Mouse (Mus musculus) activated CD4-positive, CD25-positive, alpha-beta regulatory T cell, adult 4 months (primary cell): Measurements from ENCODE around the gene Dcst2. TPM values are rescaled to one million over a fixed set of nuclear protein-coding genes. Genes with fewer than 3 reads are reported as not detected.

Experiments used
- ATAC-seq: one replicate; pipeline ENCODE4 v1.8.0; 2017
- polyA plus RNA-seq, 2 experiments: library from polyadenylated mRNA; unstranded; fragments of 100-300 nt; shearing (Covaris generic); gene quantifications; one replicate each; pipeline ENCODE4 v1.2.1; 2017

The Dcst2 gene
- under 1 TPM in 1 of 2 experiments, not detected in 1; 0.15 TPM for polyA plus RNA-seq

DNA sequence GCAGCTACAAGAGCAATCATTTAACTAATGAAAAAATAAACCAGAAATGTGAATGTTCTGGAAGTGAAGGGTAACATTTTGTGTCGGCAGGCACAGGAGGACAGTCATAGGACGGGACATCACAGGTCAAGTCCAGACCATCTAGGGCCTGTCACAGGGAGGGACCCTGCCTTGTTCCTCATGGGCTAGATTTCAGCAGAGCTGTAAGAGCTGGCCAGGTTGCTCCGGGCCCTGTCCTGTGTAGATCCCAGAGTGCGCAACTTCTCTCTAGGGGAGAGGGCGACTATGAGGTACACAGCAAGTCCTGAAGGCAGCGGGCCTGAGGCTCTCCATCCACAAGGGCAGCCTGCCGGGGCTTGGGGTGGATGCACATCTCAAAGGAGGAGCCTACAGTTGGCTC, at the start of gene Dcst2:
TSS of gene Dcst2 (plus strand) at position 301 of the 400 bp plus-strand sequence.
- no peak for ATAC-seq

GRCm38 (mm10) chr3:89314340-89314739, 47.4 kb upstream of the Dcst2 start:
- no peak for ATAC-seq

DNA sequence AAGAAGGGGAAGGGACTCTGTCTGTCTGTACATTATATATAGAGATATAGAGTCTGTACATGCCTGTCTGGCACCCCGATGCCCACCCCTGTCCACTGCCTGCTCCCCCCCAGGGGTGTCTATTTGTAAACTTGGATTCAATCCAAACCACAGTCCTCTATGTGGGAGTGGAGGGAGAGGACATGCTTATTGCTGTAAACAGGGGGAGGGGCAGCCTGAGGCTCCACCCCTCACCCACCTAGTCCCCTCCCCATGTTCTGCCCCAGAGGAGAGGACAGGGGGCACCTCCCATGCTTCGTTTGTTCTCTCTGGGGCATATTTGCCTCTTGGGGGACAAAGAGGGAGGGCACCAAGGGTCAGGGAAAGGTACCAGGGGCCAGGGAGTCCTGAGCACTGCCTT, 47.0 kb upstream of the Dcst2 start:
- no peak for ATAC-seq

DNA sequence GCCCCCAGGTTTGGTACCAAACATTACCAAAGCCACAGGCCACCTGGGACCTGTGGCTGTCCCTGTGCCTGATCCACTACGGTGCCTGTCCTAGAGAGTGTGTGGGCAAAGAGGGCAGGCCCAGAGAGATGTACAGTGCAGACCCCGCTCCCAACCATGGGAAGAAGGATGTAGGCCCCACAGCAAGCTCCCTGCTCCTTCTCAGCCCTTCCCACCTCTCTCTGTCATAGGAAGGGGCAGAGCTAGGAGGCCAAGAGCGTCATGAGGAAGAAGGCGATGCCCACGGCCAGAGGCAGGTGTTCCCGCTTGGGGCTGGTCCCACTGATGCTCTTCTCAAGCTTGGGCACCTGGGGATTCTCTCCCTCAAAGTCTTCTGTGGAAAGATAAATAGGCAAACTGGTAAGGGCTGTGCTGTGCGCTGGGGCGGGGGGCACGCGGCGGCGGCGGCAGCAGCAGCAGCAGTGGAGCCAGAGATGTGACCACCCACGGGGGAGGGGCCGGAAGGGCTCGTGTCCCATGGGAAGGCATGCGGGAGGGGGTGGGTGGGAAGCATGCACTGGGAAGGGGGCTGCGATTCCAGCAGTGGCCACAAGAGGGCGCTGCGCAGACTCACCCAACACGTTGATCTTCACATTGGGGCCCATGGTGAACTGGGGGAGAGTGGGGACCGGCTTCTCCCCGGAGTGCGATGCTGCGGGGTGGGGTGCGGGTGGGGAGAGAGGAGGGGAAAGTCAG, 46.4 kb upstream of the Dcst2 start:
- no peak for ATAC-seq

GRCm38 (mm10) chr3:89315930-89316831, 45.6 kb upstream of the Dcst2 start:
- no peak for ATAC-seq

GRCm38 (mm10) chr3:89316833-89317232, 44.9 kb upstream of the Dcst2 start:
- ATAC-seq, result peak; percentile 50

GRCm38 (mm10) chr3:89317246-89317645, 44.5 kb upstream of the Dcst2 start:
- no peak for ATAC-seq

GRCm38 (mm10) chr3:89318316-89318715, 43.5 kb upstream of the Dcst2 start:
- no peak for ATAC-seq

- no peak for ATAC-seq
Observed at GRCm38 (mm10) chr3:89318971-89319590, 42.7 kb upstream of the Dcst2 start.

DNA sequence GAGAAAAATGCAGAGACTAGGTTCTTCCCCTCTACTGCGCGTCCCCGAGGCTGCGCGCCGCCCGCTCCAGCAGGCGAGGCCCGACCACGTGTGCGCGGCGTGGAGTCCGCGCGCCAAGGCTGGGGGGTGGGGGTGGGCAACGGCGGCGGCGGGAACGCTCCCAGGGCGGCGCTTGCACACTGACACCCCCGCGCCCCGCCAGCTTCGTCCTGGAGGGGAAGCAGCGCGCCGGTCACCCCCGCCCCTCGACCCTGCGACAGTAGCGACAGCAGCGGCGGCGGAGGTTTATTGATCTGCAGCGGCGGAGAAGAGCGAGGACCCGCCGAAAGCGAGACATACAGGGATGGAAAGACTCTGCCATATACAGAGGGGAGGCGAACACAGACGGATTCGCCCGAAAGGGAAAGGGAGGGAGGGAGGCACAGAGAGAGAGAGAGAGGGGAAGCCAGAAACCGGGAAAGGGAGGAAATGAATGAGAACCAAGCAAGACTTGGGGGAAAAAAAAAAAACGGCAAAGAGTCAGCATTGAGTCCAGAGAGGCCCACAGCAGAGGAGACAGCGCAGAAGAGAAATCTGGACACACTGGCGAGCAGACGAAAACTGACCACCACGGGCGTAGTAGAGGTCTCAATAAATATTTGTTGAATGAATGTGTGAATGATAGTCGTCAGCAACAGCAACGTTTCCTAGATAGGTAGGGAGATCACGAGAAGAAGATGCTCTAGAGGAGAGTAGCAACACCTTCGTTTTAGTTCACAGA, 42.0 kb upstream of the Dcst2 start:
- ATAC-seq, result no peak

DNA sequence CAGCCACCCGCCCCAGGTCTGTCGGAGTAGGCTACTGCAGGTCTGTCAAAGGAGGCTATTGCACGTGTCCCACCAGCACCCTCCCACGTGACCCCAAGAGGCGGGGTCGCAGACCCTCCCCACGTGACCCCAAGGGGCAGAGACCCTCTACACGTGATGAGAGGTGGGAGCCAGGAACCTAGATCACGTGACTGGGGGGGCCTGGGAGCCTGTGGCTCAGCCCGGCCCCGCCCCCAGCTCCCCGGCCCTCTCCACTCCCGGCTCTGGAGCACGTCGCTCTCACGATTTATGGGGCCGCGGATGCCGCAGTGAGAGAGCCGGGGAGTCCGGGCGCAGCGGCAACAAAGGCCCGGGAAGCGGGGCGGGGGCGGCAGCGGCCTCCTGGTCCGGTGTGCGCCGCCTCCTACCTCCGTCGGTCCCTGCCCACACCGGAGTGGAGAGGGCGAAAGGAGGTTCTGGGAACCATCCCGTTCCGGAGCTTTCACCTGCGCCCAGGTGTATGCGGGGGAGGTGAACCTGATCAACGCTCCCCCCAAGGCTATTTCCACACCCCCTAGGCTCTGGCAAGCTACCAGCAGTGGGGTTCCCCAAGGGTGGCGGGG, 41.1 kb upstream of the Dcst2 start:
- ATAC-seq, result peak; percentile 30

DNA sequence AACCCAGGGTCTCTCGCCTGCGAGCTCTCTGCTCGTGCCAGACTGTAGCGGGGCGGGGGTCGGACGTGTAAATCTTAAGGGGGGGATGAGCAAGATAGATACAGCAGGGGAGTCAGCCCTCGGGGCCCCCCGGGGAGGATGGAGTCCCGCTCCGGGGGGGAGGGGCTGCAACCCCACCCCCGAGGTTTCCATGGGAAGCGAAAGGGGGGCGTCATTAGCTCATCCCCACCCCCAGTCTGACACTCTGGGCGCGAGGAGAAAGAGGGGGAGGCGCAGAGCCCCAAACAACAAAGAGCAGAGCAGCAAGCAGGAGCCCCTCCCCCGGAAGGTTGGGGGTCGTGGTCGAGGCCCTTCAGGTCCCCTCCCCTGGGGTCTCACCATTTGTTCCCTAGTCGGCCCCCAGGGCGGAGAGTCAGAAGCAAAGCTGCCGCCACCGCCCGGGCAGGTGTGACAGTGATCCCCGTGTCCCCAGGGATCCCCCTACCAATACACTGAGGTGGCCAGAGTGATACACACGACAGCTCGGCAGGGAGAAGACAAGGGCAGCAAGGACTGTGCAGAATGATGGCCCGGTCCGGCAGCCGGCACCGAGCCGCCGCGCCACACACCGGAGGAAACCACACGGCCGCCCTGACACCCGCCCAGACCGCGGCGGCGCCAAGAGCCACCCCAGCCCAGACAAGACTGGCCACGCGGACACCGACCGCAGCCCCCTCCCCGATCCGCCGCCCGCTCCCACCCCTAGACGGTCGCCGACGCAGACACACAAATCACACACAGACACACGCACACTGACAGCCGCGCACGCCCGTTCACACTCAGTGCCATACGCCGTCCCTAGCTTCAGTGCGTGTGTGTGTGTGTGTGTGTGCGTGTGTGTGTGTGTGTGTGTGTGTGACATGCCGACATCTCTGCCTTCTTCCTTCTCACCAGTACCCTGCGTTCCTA, 40.3 kb upstream of the Dcst2 start:
- no peak for ATAC-seq

GRCm38 (mm10) chr3:89322131-89322500, 39.7 kb upstream of the Dcst2 start:
- ATAC-seq, result no peak

DNA sequence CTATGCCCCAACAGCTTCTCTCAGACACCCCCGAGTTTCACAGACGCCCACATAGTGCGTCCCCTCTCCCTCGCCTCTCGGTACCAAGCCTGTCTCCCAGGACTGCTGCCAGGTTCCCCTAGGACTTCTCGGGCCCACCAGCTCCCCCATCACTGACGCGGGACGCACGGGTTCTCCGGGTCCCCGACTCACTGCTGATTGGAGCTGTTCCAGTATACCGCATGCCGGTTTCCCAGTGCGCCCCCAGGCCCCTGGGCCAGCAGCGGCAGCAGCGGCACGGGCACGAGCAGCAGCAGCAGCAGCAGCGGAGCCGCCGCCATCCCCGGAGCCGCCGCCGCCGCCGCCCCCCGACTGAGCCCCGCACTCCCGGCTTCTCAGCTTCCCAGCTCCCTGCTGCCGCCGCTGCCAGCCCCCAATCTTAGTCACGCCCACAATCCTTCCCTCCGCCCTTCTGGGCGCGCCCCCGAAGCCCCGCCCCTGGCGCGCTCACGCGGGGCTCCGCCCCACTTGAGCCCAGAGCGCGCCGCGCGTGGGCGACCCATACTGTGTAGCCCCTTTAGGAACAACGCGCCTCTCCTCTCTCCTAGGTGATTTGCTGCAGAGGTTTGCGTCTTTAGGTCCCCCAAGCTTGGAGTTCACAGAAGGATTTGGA, 39.1 kb upstream of the Dcst2 start, which contains the start of gene Efna3:
TSS of gene Efna3 (minus strand) at position 452 of the 652 bp plus-strand sequence.
- ATAC-seq, result no peak

GRCm38 (mm10) chr3:89325882-89326281, 35.9 kb upstream of the Dcst2 start:
- no peak for ATAC-seq

DNA sequence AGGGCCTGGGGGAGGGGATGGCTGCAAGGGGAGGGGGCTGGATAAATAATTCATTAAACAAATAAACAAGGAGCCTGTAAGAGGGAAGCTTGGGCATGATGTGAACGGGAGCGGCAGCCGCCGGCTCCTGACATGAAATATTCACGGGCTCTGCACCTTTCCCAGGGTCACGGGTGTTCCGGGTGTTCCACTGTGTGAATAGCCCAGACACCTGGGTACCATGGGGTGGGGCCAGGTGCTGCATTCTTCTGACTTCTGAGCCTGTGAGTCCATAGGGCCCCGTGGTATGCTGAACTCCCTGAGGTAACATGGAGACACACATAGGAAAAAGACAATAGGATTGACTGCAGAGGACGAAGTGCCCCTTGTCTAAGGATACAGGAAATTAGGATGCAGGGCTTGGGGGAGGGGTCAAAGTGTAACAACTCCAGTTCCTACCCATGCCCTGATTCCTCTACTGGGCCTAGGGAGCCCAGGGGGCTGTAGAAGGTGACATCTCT, 34.4 kb upstream of the Dcst2 start:
- no peak for ATAC-seq

DNA sequence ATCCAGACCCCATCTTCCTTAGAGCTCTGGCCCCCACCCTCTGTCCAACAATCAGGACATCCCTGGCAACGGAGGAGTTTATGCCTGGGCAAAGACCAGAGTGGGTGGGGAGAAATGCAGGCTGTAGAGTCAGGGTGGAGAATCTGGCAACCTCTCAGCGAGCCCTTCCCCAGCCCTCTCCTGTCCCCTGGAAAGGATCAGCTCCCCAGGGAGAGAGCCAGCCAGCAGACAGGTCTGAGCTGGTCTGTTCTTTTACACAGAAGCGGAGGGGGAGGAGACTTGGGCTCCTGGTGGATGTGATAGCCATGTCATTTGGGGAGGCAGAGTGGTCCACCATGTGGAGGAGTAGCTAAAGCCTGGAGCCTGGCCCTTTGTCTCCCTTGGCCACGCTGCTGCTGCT, 33.2 kb upstream of the Dcst2 start:
- ATAC-seq, result no peak

DNA sequence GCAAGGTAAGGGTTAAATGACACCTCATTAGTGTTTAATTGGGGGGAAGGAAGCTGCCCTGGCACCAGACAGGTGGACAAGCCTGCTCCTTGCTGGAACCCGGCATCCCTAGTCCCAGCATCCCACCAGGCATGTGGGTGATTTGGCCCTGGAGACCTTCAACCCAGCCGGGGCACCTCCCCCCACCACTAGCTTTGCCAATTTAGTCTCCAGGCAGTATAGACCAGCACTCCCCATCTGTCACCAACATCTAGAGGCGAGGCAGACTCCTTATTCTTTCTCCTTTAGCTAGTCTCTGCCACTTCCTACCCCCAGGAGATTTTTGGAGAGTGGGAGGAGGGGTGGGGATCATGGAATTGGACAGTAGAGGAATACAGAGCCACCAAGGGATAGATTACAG, 31.4 kb upstream of the Dcst2 start:
- ATAC-seq, result no peak

- no peak for ATAC-seq
Observed at GRCm38 (mm10) chr3:89330948-89331347, 30.8 kb upstream of the Dcst2 start.

- ATAC-seq, result no peak
Observed at GRCm38 (mm10) chr3:89331561-89331960, 30.2 kb upstream of the Dcst2 start.
